Mouse (Mus musculus): ENCODE measurements at regions not wholly inside any gene's neighbourhood (a gene's known extent, or its start where the extent isn't known, plus 50 kb on each side); places are given as distances from the start of the nearest gene placed in this dataset.
"Not testable (repeated sequence)": the region's sequence is repeated elsewhere in the genome, so short reads cannot be mapped to it uniquely, and the experiment has no call there.

- TF ChIP-seq TAL1 (IDR thresholded peaks at IDR 0.05; ENCODE audit: low read length) (no peak), GATA1 (IDR thresholded peaks at IDR 0.05; ENCODE audit: low read length) (no peak)
- Histone ChIP-seq H3K36me3 (ENCODE audit: control insufficient read depth) (no peaks in the 10 kb centered on the region), H3K4me3 (replicated peaks) (no peak overlapping the region), H3K27me3 (ENCODE audit: control insufficient read depth) (no peaks in the 10 kb centered on the region), H3K4me1 (ENCODE audit: control insufficient read depth) (no peaks in the 10 kb centered on the region), H3K9me3 (ENCODE audit: control insufficient read depth, low read length) (peaks cover 3% of the 10 kb centered on the region)
Observed at GRCm38 (mm10) chr7:137684826-137685225, 247.4 kb downstream of the Glrx3 start.

- peaks cover 3% of the 10 kb centered on the region for H3K9me3 ChIP-seq (ENCODE audit: control insufficient read depth, low read length)
- no peaks in the 10 kb centered on the region for H3K36me3 ChIP-seq (ENCODE audit: control insufficient read depth)
- H3K4me1 ChIP-seq (ENCODE audit: control insufficient read depth): no peaks in the 10 kb centered on the region
- no peak overlapping the region for H3K4me3 ChIP-seq (replicated peaks)
- TF ChIP-seq GATA1 (IDR thresholded peaks at IDR 0.05; ENCODE audit: low read length) (no peak), TAL1 (IDR thresholded peaks at IDR 0.05; ENCODE audit: low read length) (no peak)
- no peaks in the 10 kb centered on the region for H3K27me3 ChIP-seq (ENCODE audit: control insufficient read depth)
Observed at GRCm38 (mm10) chr7:137685320-137685719, 247.9 kb downstream of the Glrx3 start.

DNA sequence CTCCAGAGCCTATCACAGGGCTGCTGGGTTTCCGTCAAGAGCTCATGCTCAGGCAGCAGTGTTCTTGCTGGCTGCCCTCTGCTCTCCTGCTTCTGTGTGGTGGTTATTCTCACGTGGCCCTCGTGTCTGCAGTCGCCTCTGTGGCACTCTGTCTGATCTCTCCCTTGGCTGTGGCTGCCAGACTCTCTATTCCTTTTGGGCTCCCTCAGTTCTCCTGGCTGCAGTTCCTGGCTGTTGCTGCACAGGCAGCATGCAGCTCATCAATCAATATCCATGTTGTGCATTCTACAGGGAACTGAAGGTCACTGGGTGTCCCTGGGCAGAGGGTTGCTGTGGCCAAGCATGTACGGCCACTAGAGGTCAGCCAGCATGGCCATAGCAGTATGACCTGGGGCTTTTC is 259.4 kb downstream of the Glrx3 start:
- H3K27me3 ChIP-seq (ENCODE audit: control insufficient read depth): no peaks in the 10 kb centered on the region
- no peaks in the 10 kb centered on the region for H3K36me3 ChIP-seq (ENCODE audit: control insufficient read depth)
- H3K4me3 ChIP-seq (replicated peaks): no peak overlapping the region
- H3K4me1 ChIP-seq (ENCODE audit: control insufficient read depth): no peaks in the 10 kb centered on the region
- no peak for TF ChIP-seq TAL1 (IDR thresholded peaks at IDR 0.05; ENCODE audit: low read length)
- no peak for TF ChIP-seq GATA1 (IDR thresholded peaks at IDR 0.05; ENCODE audit: low read length)
- H3K9me3 ChIP-seq (ENCODE audit: control insufficient read depth, low read length): peaks cover 19% of the 10 kb centered on the region

- H3K4me3 ChIP-seq (replicated peaks); H3K27me3 ChIP-seq (ENCODE audit: control insufficient read depth); H3K4me1 ChIP-seq (ENCODE audit: control insufficient read depth); H3K36me3 ChIP-seq (ENCODE audit: control insufficient read depth): not testable (repeated sequence)
- peaks cover 21% of the 10 kb centered on the region for H3K9me3 ChIP-seq (ENCODE audit: control insufficient read depth, low read length)
Observed at GRCm38 (mm10) chr7:137698501-137698900, 261.1 kb downstream of the Glrx3 start.

DNA sequence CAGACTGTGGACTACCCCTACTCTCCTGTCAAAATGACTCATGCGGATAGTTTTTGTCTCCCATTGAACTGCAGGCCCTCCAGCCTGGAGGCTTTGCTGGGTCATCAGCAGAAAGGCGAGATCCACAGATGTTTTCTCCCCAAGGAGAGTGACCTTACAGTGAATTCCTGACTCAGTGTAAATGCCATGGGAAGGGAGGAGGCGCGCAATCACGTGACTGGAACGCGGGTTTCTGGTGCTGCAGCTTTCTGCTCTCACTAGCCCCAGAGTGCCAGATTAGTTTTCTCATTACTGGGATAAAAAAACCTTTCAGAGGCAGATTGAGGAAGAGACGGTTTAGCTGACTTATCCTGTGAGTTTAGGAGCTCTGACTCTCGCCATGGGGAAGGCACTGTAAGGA is 275.4 kb downstream of the Glrx3 start:
- no peak for TF ChIP-seq TAL1 (IDR thresholded peaks at IDR 0.05; ENCODE audit: low read length)
- no peak for TF ChIP-seq GATA1 (IDR thresholded peaks at IDR 0.05; ENCODE audit: low read length)
- Histone ChIP-seq H3K36me3 (ENCODE audit: control insufficient read depth) (no peaks in the 10 kb centered on the region), H3K9me3 (ENCODE audit: control insufficient read depth, low read length) (peaks cover 10% of the 10 kb centered on the region), H3K4me3 (replicated peaks) (no peak overlapping the region), H3K4me1 (ENCODE audit: control insufficient read depth) (no peaks in the 10 kb centered on the region), H3K27me3 (ENCODE audit: control insufficient read depth) (no peaks in the 10 kb centered on the region)

DNA sequence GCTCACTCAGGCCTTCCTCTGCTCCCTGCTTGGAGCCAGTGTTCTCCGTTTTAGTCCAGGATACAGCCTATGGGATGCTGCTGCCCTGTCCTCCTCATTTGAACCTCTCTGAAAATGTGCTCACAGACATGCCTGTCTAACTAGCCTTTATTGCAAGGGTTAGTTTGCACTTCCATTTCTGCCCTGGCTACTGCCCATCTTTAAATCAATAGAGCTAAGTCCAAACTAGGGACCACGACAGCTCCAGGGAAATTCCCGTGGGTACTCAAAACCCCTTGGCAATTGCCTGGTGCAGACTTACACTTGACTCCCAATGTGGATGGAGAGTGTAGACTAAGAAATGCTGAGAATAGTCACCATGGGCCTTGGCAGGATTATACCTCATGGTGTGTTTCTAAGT is 276.4 kb downstream of the Glrx3 start:
- Histone ChIP-seq H3K36me3 (ENCODE audit: control insufficient read depth) (no peaks in the 10 kb centered on the region), H3K4me1 (ENCODE audit: control insufficient read depth) (no peaks in the 10 kb centered on the region), H3K4me3 (replicated peaks) (no peak overlapping the region), H3K27me3 (ENCODE audit: control insufficient read depth) (no peaks in the 10 kb centered on the region), H3K9me3 (ENCODE audit: control insufficient read depth, low read length) (peaks cover 10% of the 10 kb centered on the region)
- TF ChIP-seq TAL1 (IDR thresholded peaks at IDR 0.05; ENCODE audit: low read length): no peak
- no peak for TF ChIP-seq GATA1 (IDR thresholded peaks at IDR 0.05; ENCODE audit: low read length)

GRCm38 (mm10) chr7:137714318-137714962 is 277.0 kb downstream of the Glrx3 start:
- TF ChIP-seq GATA1 (IDR thresholded peaks at IDR 0.05; ENCODE audit: low read length) (no peak), TAL1 (IDR thresholded peaks at IDR 0.05; ENCODE audit: low read length) (no peak)
- Histone ChIP-seq H3K9me3 (ENCODE audit: control insufficient read depth, low read length) (peaks cover 10% of the 10 kb centered on the region), H3K36me3 (ENCODE audit: control insufficient read depth) (no peaks in the 10 kb centered on the region), H3K4me3 (replicated peaks) (no peak overlapping the region), H3K27me3 (ENCODE audit: control insufficient read depth) (no peaks in the 10 kb centered on the region), H3K4me1 (ENCODE audit: control insufficient read depth) (no peaks in the 10 kb centered on the region)

DNA sequence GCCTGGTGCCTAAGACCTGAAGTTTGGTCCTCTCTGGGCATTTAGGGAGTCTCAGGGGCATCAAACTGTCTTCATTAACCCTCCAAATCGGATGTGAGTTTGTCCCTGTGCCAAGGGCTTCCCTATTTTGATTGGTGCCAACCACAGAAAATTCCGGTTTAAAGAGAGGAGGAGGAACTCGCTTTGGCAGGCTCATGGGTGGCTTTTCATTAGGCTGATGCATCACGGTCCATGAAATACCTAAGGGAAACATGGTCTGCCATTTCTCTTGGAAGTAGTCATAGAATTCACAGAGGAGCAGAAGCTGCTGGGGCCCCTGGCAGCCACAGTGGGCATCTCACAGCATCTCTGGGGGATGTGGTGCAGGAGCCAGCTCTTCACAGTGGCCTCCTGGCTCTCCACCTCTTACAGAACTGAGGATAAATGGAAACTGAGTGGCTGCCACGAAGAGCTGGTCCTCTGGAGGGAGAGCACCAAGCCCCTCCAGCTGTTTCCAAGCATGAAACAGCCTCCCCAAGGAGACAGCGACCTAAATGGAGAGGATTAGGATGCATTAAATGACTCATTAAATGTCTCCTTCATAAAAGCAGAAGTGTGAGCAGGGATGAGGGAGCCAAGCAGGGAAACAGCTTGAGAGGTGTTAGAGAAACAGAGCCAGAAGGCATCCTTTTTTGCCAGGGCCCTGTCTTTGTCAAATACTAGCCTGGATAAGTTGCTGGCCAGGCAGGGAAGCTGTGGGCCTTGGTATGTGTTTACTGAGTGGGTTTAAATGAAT is 277.9 kb downstream of the Glrx3 start:
- Histone ChIP-seq H3K4me3 (replicated peaks) (no peak overlapping the region), H3K36me3 (ENCODE audit: control insufficient read depth) (no peaks in the 10 kb centered on the region), H3K4me1 (ENCODE audit: control insufficient read depth) (no peaks in the 10 kb centered on the region), H3K9me3 (ENCODE audit: control insufficient read depth, low read length) (peaks cover 8% of the 10 kb centered on the region), H3K27me3 (ENCODE audit: control insufficient read depth) (no peaks in the 10 kb centered on the region)
- TF ChIP-seq GATA1 (IDR thresholded peaks at IDR 0.05; ENCODE audit: low read length) (no peak), TAL1 (IDR thresholded peaks at IDR 0.05; ENCODE audit: low read length) (no peak)

DNA sequence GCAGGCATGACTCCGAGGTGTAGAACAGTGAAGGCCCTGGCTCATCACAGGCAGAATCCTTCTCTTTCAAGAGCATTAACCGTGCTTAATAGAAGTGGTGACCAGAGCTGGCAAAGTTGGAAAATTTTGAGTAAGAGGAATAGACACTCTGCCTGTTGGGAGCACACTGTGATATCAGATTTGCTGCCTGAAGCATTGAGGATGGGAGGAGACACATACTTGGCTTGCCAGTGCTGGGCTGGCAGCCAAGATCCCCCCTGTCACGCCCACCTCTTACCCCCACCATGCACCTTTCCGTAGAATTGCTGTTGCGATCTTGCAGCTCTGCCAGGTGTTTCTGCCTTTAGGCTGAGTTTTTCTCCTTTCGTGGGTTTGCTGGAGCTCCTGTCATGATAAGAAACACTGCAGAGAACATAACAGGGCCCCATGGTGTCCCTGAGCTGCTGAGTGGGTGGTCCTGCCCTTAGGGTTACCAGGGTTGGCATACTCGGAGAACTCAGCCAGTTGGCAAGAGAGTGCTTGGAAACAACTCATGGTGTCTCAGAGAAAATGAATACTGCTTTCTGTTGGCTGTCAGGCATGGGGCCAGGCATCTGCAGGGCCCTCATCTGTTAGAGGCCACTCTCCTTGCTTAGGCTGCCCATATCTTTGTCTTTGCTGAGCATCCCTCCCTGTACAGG is 286.1 kb downstream of the Glrx3 start:
- Histone ChIP-seq H3K36me3 (ENCODE audit: control insufficient read depth) (no peaks in the 10 kb centered on the region), H3K27me3 (ENCODE audit: control insufficient read depth) (no peaks in the 10 kb centered on the region), H3K4me1 (ENCODE audit: control insufficient read depth) (no peaks in the 10 kb centered on the region), H3K9me3 (ENCODE audit: control insufficient read depth, low read length) (peaks cover 3% of the 10 kb centered on the region), H3K4me3 (replicated peaks) (no peak overlapping the region)
- no peak for TF ChIP-seq TAL1 (IDR thresholded peaks at IDR 0.05; ENCODE audit: low read length)
- no peak for TF ChIP-seq GATA1 (IDR thresholded peaks at IDR 0.05; ENCODE audit: low read length)
